Mouse (Mus musculus): ENCODE measurements around the gene Col23a1.
"Not testable (repeated sequence)": the region's sequence is repeated elsewhere in the genome, so short reads cannot be mapped to it uniquely, and the experiment has no call there.

Gene Col23a1

GRCm38 (mm10) chr11:51328387-51328942, 38.7 kb downstream of the Col23a1 start:
- DNase-seq (ENCODE audit: low read depth, low spot score) = no peak

- DNase-seq (ENCODE audit: low read depth, low spot score) = no peak
Measured at GRCm38 (mm10) chr11:51329837-51330714, 40.4 kb downstream of the Col23a1 start.

GRCm38 (mm10) chr11:51334017-51334416, 44.3 kb downstream of the Col23a1 start:
- DNase-seq (ENCODE audit: low read depth, low spot score) = no peak

GRCm38 (mm10) chr11:51337585-51337984, 47.9 kb downstream of the Col23a1 start:
- no peak for DNase-seq (ENCODE audit: low read depth, low spot score)

GRCm38 (mm10) chr11:51338416-51338815, 48.7 kb downstream of the Col23a1 start:
- no peak for DNase-seq (ENCODE audit: low read depth, low spot score)

- no peak for DNase-seq (ENCODE audit: low read depth, low spot score)
Measured at GRCm38 (mm10) chr11:51341091-51341490, 51.4 kb downstream of the Col23a1 start.

- DNase-seq (ENCODE audit: low read depth, low spot score) = no peak
Measured at GRCm38 (mm10) chr11:51342776-51343175, 53.1 kb downstream of the Col23a1 start.

- DNase-seq (ENCODE audit: low read depth, low spot score) = no peak
Measured at GRCm38 (mm10) chr11:51343312-51343711, 53.6 kb downstream of the Col23a1 start.

GRCm38 (mm10) chr11:51343728-51344289, 54.1 kb downstream of the Col23a1 start:
- no peak for DNase-seq (ENCODE audit: low read depth, low spot score)

GRCm38 (mm10) chr11:51345481-51346465, 56.1 kb downstream of the Col23a1 start:
- DNase-seq (ENCODE audit: low read depth, low spot score) = no peak

GRCm38 (mm10) chr11:51347756-51348155, 58.0 kb downstream of the Col23a1 start:
- no peak for DNase-seq (ENCODE audit: low read depth, low spot score)

GRCm38 (mm10) chr11:51349665-51350064, 59.9 kb downstream of the Col23a1 start:
- no peak for DNase-seq (ENCODE audit: low read depth, low spot score)

- no peak for DNase-seq (ENCODE audit: low read depth, low spot score)
Measured at GRCm38 (mm10) chr11:51351151-51351550, 61.4 kb downstream of the Col23a1 start.

GRCm38 (mm10) chr11:51351841-51352240, 62.1 kb downstream of the Col23a1 start:
- DNase-seq (ENCODE audit: low read depth, low spot score) = no peak

GRCm38 (mm10) chr11:51353746-51354145, 64.0 kb downstream of the Col23a1 start:
- no peak for DNase-seq (ENCODE audit: low read depth, low spot score)

- not testable (repeated sequence) for DNase-seq (ENCODE audit: low read depth, low spot score)
Measured at GRCm38 (mm10) chr11:51358981-51359380, 69.3 kb downstream of the Col23a1 start.

GRCm38 (mm10) chr11:51364353-51364752, 74.6 kb downstream of the Col23a1 start:
- no peak for DNase-seq (ENCODE audit: low read depth, low spot score)

- DNase-seq (ENCODE audit: low read depth, low spot score) = no peak
Measured at GRCm38 (mm10) chr11:51367334-51367733, 77.6 kb downstream of the Col23a1 start.

GRCm38 (mm10) chr11:51370273-51370672, 80.6 kb downstream of the Col23a1 start:
- no peak for DNase-seq (ENCODE audit: low read depth, low spot score)

- DNase-seq (ENCODE audit: low read depth, low spot score) = no peak
Measured at GRCm38 (mm10) chr11:51371321-51371720, 81.6 kb downstream of the Col23a1 start.

GRCm38 (mm10) chr11:51371926-51372325, 82.2 kb downstream of the Col23a1 start:
- DNase-seq (ENCODE audit: low read depth, low spot score) = no peak

- DNase-seq (ENCODE audit: low read depth, low spot score) = no peak
Measured at GRCm38 (mm10) chr11:51377199-51377598, 87.5 kb downstream of the Col23a1 start.
